Mouse (Mus musculus) heart, adult 2 months (tissue): ENCODE data around the gene Grk3. TPM values are rescaled to one million over a fixed set of nuclear protein-coding genes. Genes with fewer than 3 reads are reported as not detected.
A peak's percentile ranks its signal among the peaks of the same experiment; 100 is the strongest.

Experiments used
- DNase-seq, 2 experiments: peaks; one replicate each; pipeline ENCODE4 v3.0.0; 2021
- H3K27ac ChIP-seq: fragments of 200-600 bp; 2 replicates; pipeline ENCODE4 v1.8.1; 2022
- H3K27me3 ChIP-seq: fragments of 200-500 bp; 2 replicates; pipeline ENCODE4 v1.6.1; 2012; ENCODE audit warnings: mild to moderate bottlenecking, low read length, inconsistent platforms, mixed read lengths; ENCODE audit not compliant: control insufficient read depth, insufficient read depth
- H3K36me3 ChIP-seq: fragments of 200-500 bp; 2 replicates; pipeline ENCODE4 v1.6.1; 2012; ENCODE audit warnings: low read length, inconsistent platforms; ENCODE audit not compliant: control insufficient read depth, insufficient read depth
- H3K4me1 ChIP-seq: fragments of 200-500 bp; 2 replicates; pipeline ENCODE4 v1.6.1; 2011; ENCODE audit warnings: low read length; ENCODE audit not compliant: control insufficient read depth, insufficient read depth
- H3K4me3 ChIP-seq: fragments of 200-600 bp; 2 replicates; pipeline ENCODE4 v1.8.1; 2022
- H3K79me2 ChIP-seq: fragments of 200-500 bp; replicated peaks from 2 replicates; pipeline ENCODE4 v1.6.1; 2012; ENCODE audit warnings: mild to moderate bottlenecking, inconsistent platforms, low read length, moderate library complexity, mixed read lengths; ENCODE audit not compliant: control insufficient read depth, insufficient read depth
- H3K9ac ChIP-seq: fragments of 200-500 bp; 2 replicates; pipeline ENCODE4 v1.6.1; 2012; ENCODE audit warnings: low read depth, mild to moderate bottlenecking, control low read depth, inconsistent platforms, low read length, mixed read lengths
- CTCF ChIP-seq: fragments of 200-600 bp; IDR thresholded peaks from 2 replicates; pipeline ENCODE4 v1.8.1; 2022; ENCODE audit warnings: antibody characterized with exemption, mild to moderate bottlenecking, moderate library complexity
- EP300 ChIP-seq: fragments of 200-500 bp; IDR thresholded peaks from 2 replicates; pipeline ENCODE4 v1.6.1; 2011; ENCODE audit warnings: low read depth, low read length, control low read depth; ENCODE audit not compliant: insufficient read depth
- POLR2A ChIP-seq: fragments of 200-500 bp; IDR thresholded peaks from 2 replicates; pipeline ENCODE4 v1.6.1; 2011; ENCODE audit warnings: mild to moderate bottlenecking, low read depth, low read length, control low read depth; ENCODE audit not compliant: insufficient read depth
- WGBS: fragments of 180-500 bp; shearing (Covaris S2); methylation state at CpG from one replicate; pipeline ENCODE4 v1.1.7; 2018; 5-methylcytosine and 5-hydroxymethylcytosine counted together
- intact Hi-C: fragments of 180-260 bp; cut with DNase I; formaldehyde crosslinking; loops from one replicate; pipeline ENCODE4 v1.15.1; 2025
- polyA plus RNA-seq: library from polyadenylated mRNA; depleted of rRNA; stranded (reverse); fragments of >200 nt; gene quantifications from 2 replicates; pipeline ENCODE4 v1.2.3, GENCODE M21; 2012
- total RNA-seq, 2 experiments: library from RNA; stranded (reverse); gene quantifications; 2 replicates each; pipeline ENCODE4 v1.2.3; 2021

The Grk3 gene
- total and polyA plus RNA-seq, 3 experiments = 4.9 to 8.4 (median 5.2) TPM

DNA sequence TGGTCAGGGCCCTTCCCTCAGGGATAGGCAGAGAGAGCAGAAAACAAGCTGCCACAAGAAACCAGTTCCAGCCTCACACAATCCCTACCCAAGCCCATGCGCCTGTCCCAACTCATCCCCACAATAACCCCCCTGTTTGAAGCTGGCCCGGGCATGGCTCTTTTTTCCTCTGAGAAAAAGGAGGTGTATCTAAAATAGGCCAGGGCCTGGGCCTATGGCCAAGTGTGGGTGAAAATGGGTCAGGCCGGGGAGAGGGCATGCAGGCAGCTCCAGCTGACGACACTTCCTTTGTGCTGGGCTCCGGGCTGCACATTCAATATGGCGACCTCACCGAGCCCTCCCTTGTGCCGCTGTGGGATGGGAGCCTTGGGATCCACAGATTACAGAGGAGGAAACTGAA is 27.9 kb upstream of the Grk3 start:
- H3K36me3 ChIP-seq = no peaks in the 10 kb centered on the region
- H3K27me3 ChIP-seq = no peaks in the 10 kb centered on the region
- no peaks in the 10 kb centered on the region for H3K79me2 ChIP-seq
- peak; percentile 53 to 63 for DNase-seq
- no peak for TF ChIP-seq POLR2A
- no peak for TF ChIP-seq CTCF
- no peak for TF ChIP-seq EP300
- no peak overlapping the region for H3K9ac ChIP-seq
- H3K4me3 ChIP-seq = no peak overlapping the region
- no peak overlapping the region; the same call in 1 of the 2 replicates for H3K27ac ChIP-seq
- 53% methylated on average over 8 of the region's 8 CpGs for WGBS
- peaks cover 3% of the 10 kb centered on the region for H3K4me1 ChIP-seq
- intact Hi-C loops = no loop called here

DNA sequence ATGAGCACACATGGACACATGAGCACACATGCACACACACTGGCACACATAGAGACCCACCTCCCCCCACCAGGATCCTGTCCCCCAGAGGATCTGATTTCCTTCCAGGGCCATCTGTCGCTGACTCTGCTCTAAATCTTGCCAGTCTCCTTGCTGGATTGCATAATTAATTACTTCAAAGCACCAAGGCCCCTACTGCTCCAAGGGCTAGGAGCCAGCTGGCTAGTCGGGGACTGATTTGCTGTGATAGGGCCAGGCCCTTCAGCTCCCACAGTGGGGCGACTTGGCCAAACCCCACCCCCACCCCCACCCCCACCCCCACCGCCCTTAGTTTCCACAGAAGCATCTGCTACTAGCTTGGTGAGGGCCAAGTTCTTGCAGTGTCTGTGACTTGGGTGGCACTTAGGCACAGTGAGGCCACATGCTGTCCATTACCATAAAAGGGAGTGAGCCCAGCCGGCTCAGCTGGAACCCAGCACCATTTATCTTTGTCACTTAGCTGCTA is 26.0 kb upstream of the Grk3 start:
- Histone ChIP-seq H3K79me2 (no peaks in the 10 kb centered on the region), H3K27me3 (no peaks in the 10 kb centered on the region), H3K36me3 (no peaks in the 10 kb centered on the region), H3K4me1 (peaks cover 3% of the 10 kb centered on the region), H3K27ac (no peak overlapping the region), H3K9ac (no peak overlapping the region), H3K4me3 (no peak overlapping the region)
- 24% methylated on average over 5 of the region's 5 CpGs for WGBS
- TF ChIP-seq EP300 = no peak
- TF ChIP-seq POLR2A = no peak
- TF ChIP-seq CTCF = no peak
- peak; percentile 41 to 59 for DNase-seq
- intact Hi-C loops = no loop called here

DNA sequence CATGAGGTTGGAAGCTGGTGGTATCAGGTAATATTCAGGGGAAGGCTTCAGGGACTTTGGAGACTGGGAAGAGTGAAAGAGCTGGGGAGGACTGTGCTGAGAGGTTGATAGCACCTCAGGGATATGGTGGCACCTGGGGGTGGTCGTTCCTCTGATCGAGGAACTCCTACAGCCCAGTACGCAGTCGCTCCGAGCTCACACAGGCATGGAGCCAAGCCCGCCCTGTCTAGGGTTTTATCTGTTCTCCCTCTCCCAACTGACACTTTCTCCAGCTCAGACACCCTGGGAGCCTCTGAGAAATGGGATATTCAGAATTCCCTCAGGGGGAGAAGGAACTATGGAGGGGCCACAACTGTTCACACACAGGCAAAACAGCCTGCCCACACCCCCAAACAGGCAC is 25.2 kb upstream of the Grk3 start:
- Histone ChIP-seq H3K79me2 (no peaks in the 10 kb centered on the region), H3K9ac (no peak overlapping the region), H3K27ac (no peak overlapping the region), H3K4me1 (peaks cover 3% of the 10 kb centered on the region), H3K4me3 (no peak overlapping the region), H3K36me3 (no peaks in the 10 kb centered on the region), H3K27me3 (no peaks in the 10 kb centered on the region)
- TF ChIP-seq CTCF (no peak), EP300 (no peak), POLR2A (no peak)
- intact Hi-C loops = no loop called here
- 41% methylated on average over 6 of the region's 6 CpGs for WGBS
- DNase-seq = peak in 1 of 2 experiments; percentile 23

DNA sequence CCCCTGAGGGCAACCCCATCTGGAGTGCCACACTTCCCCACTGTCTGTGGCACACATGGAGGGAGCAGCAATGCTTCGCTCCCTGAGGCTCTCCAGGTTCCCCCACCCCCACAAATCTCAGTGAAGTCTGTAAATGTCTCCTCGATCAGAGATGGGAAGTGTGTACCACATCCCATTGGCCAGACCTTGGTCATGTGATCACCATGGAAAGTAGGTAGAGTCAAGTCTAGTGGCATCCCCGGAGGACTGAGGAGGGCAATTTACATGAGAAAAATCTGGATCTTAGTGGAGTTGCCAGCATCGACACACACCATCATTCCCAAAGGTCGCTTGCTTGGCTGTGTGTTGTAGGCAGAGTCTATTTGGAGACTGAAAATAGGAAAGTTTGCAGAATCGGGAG is 23.0 kb upstream of the Grk3 start:
- Histone ChIP-seq H3K4me1 (peaks cover 4% of the 10 kb centered on the region), H3K9ac (no peak overlapping the region), H3K79me2 (no peaks in the 10 kb centered on the region), H3K27me3 (no peaks in the 10 kb centered on the region), H3K27ac (no peak overlapping the region), H3K4me3 (no peak overlapping the region), H3K36me3 (no peaks in the 10 kb centered on the region)
- no peak for TF ChIP-seq POLR2A
- TF ChIP-seq CTCF = no peak
- TF ChIP-seq EP300 = no peak
- DNase-seq = no peak
- WGBS = 88% methylated on average over 6 of the region's 6 CpGs
- intact Hi-C loops = no loop called here

DNA sequence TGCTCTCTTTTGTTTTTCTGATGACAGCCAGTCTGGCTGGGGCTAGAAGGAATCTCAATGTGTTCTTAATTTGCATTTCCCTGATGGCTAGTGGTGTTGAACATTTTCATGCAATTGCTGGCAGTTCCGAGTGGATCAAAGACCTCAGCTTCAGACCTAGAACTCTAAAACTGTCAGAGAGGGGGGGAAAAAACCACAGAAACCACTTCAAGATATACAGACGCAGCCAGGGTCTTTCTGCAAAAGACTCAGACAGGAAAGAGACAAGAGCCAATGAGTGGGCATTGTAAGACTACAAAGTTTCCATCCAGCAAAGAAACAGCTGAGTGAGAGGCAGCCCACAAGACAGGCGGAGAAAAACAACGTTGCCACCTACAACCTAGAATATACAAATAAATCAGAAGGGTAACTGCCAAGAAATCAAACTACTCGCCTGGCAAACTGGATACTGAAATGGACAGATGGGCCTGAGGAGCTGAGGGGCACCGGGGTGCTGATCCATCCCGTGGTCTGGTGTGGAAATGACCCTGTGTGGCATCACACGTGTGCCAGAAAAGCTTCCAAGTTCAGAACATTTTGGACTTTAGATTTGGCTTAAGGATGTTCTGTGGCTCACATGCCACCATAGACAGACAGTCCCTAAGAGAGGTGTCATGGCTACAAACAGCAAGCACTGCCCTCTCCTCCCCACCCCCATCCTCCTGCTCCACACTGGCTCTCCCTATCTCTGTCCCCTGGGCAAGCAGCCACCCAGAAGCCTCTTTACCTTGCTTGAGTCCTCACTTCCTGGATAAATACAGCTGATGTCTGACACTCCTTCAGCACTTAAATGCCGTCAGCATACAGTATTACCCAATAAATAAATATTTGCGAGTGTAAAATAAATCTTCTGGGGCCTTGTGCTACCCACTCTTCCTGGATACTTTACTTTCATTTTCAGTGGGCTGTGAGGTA is 19.8 kb upstream of the Grk3 start:
- H3K79me2 ChIP-seq = no peaks in the 10 kb centered on the region
- WGBS = 53% methylated on average over 10 of the region's 10 CpGs
- peak in 1 of 2 experiments; percentile 17 for DNase-seq
- TF ChIP-seq CTCF = no peak
- TF ChIP-seq POLR2A = no peak
- TF ChIP-seq EP300 = no peak
- no peak overlapping the region for H3K9ac ChIP-seq
- H3K4me3 ChIP-seq = no peak overlapping the region
- no peaks in the 10 kb centered on the region for H3K27me3 ChIP-seq
- intact Hi-C loops = no loop called here
- H3K27ac ChIP-seq = no peak overlapping the region
- H3K36me3 ChIP-seq = no peaks in the 10 kb centered on the region
- H3K4me1 ChIP-seq = peaks cover 2% of the 10 kb centered on the region; the same call in 1 of the 2 replicates

DNA sequence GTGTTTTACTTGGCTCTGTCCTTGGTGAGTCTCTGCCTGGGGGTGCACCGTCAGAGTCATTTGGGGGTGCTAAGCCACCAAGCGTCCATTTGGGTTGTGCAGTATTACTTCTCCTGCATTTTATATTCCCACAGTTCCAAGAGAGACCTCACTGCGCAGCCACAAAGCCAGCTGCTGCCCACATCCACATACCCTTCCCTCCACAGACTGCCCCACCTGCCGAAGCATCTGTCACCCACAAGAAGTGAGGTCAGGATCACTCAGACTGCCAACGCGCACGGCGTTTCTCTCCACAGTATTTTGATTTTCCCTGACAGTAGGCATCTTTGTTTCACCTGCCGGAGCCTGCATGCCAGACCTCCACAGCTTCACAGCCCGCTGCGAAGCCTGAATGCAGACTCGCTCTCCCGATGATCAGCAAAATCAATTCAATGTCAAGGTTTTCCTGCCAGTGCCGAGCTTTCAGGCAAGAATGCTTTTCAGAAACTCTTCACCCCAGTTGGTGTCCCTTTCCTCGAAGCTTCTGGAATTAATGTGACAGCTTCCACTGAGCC is 15.7 kb upstream of the Grk3 start:
- intact Hi-C loops = no loop called here
- H3K4me3 ChIP-seq = no peak overlapping the region
- H3K27me3 ChIP-seq = no peaks in the 10 kb centered on the region
- TF ChIP-seq EP300 = no peak
- no peak for TF ChIP-seq CTCF
- TF ChIP-seq POLR2A = no peak
- DNase-seq = no peak
- WGBS = 79% methylated on average over 15 of the region's 15 CpGs
- H3K36me3 ChIP-seq = no peaks in the 10 kb centered on the region
- H3K79me2 ChIP-seq = no peaks in the 10 kb centered on the region
- peaks cover 2% of the 10 kb centered on the region; the same call in 1 of the 2 replicates for H3K4me1 ChIP-seq
- H3K9ac ChIP-seq = no peak overlapping the region
- no peak overlapping the region for H3K27ac ChIP-seq
